Mouse (Mus musculus): ENCODE results near the gene Fam50a. TPM values are rescaled to one million over a fixed set of nuclear protein-coding genes. Genes with fewer than 3 reads are reported as not detected.
A peak's percentile ranks its signal among the peaks of the same experiment; 100 is the strongest.
"Not testable (repeated sequence)": the region's sequence is repeated elsewhere in the genome, so short reads cannot be mapped to it uniquely, and the experiment has no call there.

The Fam50a gene
- polyA plus RNA-seq, 1 experiment from 2014 or later, result 56.4 TPM

GRCm38 (mm10) chrX:74357069-74357468, 44.2 kb downstream of the Fam50a start:
- not testable (repeated sequence) for H3K9ac ChIP-seq (replicated peaks; ENCODE audit: low read length); H3K27ac ChIP-seq (replicated peaks; ENCODE audit: low read depth, low read length); H3K4me2 ChIP-seq (ENCODE audit: low read depth, low read length); H3K4me3 ChIP-seq (ENCODE audit: low read depth, low read length); H3K4me1 ChIP-seq (ENCODE audit: control insufficient read depth, insufficient read depth, low read length); H3K36me3 ChIP-seq (replicated peaks; ENCODE audit: control insufficient read depth, insufficient read depth, low read depth, low read length); H3K27me3 ChIP-seq (ENCODE audit: control insufficient read depth, insufficient read depth, low read length); DNase-seq (ENCODE audit: low spot score); ATAC-seq (replicated peaks; ENCODE audit: insufficient number of reproducible peaks, low FRiP score, low TSS enrichment, low read depth); H3K9me3 ChIP-seq (replicated peaks; ENCODE audit: control insufficient read depth, low read length)
- WGBS, result 80% methylated on average over 1 of the region's 3 CpGs

DNA sequence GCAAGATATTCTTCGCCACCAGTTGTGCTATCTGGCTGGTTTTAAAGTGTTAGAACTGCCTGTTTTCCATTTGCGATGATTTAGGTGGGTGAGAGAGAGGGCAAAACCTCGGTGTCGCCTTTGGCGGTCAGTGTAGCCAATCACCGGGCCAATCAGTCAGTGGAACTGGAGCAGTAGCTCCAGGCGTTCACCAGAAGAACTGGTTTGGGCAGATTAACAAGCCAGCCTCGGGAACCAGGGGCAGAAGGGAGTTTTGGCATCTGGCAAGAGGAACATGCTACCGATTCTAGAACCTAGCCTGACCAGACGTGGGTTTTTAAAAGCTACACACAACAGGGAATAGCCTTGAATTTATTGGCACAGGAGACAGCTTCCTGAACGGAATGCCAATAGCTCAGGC, 46.3 kb downstream of the Fam50a start:
- H3K9ac ChIP-seq (replicated peaks; ENCODE audit: low read length), result no peak overlapping the region
- no peak overlapping the region for H3K27ac ChIP-seq (replicated peaks; ENCODE audit: low read depth, low read length)
- H3K36me3 ChIP-seq (replicated peaks; ENCODE audit: control insufficient read depth, insufficient read depth, low read depth, low read length), result no peaks in the 10 kb centered on the region
- H3K9me3 ChIP-seq (replicated peaks; ENCODE audit: control insufficient read depth, low read length), result no peaks in the 10 kb centered on the region
- DNase-seq (ENCODE audit: low spot score) (peak; percentile 3), ATAC-seq (replicated peaks; ENCODE audit: insufficient number of reproducible peaks, low FRiP score, low TSS enrichment, low read depth) (no peak)
- H3K4me2 ChIP-seq (ENCODE audit: low read depth, low read length), result no peak overlapping the region
- H3K4me1 ChIP-seq (ENCODE audit: control insufficient read depth, insufficient read depth, low read length), result no peaks in the 10 kb centered on the region
- H3K4me3 ChIP-seq (ENCODE audit: low read depth, low read length), result no peak overlapping the region
- WGBS, result 40% methylated on average over 11 of the region's 11 CpGs
- H3K27me3 ChIP-seq (ENCODE audit: control insufficient read depth, insufficient read depth, low read length), result no peaks in the 10 kb centered on the region

GRCm38 (mm10) chrX:74367512-74367911, 54.7 kb downstream of the Fam50a start:
- Histone ChIP-seq H3K4me3 (ENCODE audit: low read depth, low read length) (peak overlapping the region; percentile 52), H3K27me3 (ENCODE audit: control insufficient read depth, insufficient read depth, low read length) (no peaks in the 10 kb centered on the region), H3K36me3 (replicated peaks; ENCODE audit: control insufficient read depth, insufficient read depth, low read depth, low read length) (no peaks in the 10 kb centered on the region), H3K9me3 (replicated peaks; ENCODE audit: control insufficient read depth, low read length) (no peaks in the 10 kb centered on the region), H3K27ac (replicated peaks; ENCODE audit: low read depth, low read length) (no peak overlapping the region), H3K4me2 (ENCODE audit: low read depth, low read length) (peak overlapping the region; percentile 54), H3K4me1 (ENCODE audit: control insufficient read depth, insufficient read depth, low read length) (no peaks in the 10 kb centered on the region), H3K9ac (replicated peaks; ENCODE audit: low read length) (peak overlapping the region; percentile 76)
- 67% methylated on average over 10 of the region's 10 CpGs for WGBS
- DNase-seq (ENCODE audit: low spot score) (no peak), ATAC-seq (replicated peaks; ENCODE audit: insufficient number of reproducible peaks, low FRiP score, low TSS enrichment, low read depth) (no peak)

GRCm38 (mm10) chrX:74368209-74368909, 55.5 kb downstream of the Fam50a start:
- H3K9ac ChIP-seq (replicated peaks; ENCODE audit: low read length), result peak overlapping the region; percentile 76
- DNase-seq (ENCODE audit: low spot score) (peak; percentile 67), ATAC-seq (replicated peaks; ENCODE audit: insufficient number of reproducible peaks, low FRiP score, low TSS enrichment, low read depth) (peak; percentile 68)
- no peaks in the 10 kb centered on the region for H3K4me1 ChIP-seq (ENCODE audit: control insufficient read depth, insufficient read depth, low read length)
- peak overlapping the region; percentile 52 for H3K4me3 ChIP-seq (ENCODE audit: low read depth, low read length)
- no peaks in the 10 kb centered on the region for H3K36me3 ChIP-seq (replicated peaks; ENCODE audit: control insufficient read depth, insufficient read depth, low read depth, low read length)
- no peaks in the 10 kb centered on the region for H3K9me3 ChIP-seq (replicated peaks; ENCODE audit: control insufficient read depth, low read length)
- WGBS, result 12% methylated on average over 43 of the region's 49 CpGs
- 0 out of 2 replicates have a peak overlapping the region, but pooled peaks have one; percentile 20 for H3K27ac ChIP-seq (replicated peaks; ENCODE audit: low read depth, low read length)
- no peaks in the 10 kb centered on the region for H3K27me3 ChIP-seq (ENCODE audit: control insufficient read depth, insufficient read depth, low read length)
- peak overlapping the region; percentile 54 for H3K4me2 ChIP-seq (ENCODE audit: low read depth, low read length)

Small RNA genes lying within 50 kb of the gene (microRNA-seq; reads per million reads assigned to microRNA genes)
- gene Mir7091 (ENCODE audit: borderline number of aligned reads) (not detected), gene Mir7092 (ENCODE audit: borderline number of aligned reads) (not detected)

Other genes with a start within 250 kb of the Fam50a start
- gene Opn1mw, start 185.6 kb upstream of the Fam50a start, polyA plus RNA-seq (2014; fragmentation: Nextera tagmentation; extraction: Ambion mirVana), result not detected in 2 replicates
- gene Mecp2, start 177.7 kb upstream of the Fam50a start, polyA plus RNA-seq (2014; fragmentation: Nextera tagmentation; extraction: Ambion mirVana), result 12.4 and 13.1 TPM in 2 replicates
- gene Tex28, start 145.2 kb upstream of the Fam50a start, polyA plus RNA-seq (2014; fragmentation: Nextera tagmentation; extraction: Ambion mirVana), result not detected in 2 replicates
- not detected in 2 replicates for gene Tktl1, start 135.8 kb upstream of the Fam50a start, polyA plus RNA-seq (2014; fragmentation: Nextera tagmentation; extraction: Ambion mirVana)
- 267 and 289 TPM in 2 replicates for gene Flna, start 63.2 kb upstream of the Fam50a start, polyA plus RNA-seq (2014; fragmentation: Nextera tagmentation; extraction: Ambion mirVana)
- gene Emd, start 58.3 kb upstream of the Fam50a start, polyA plus RNA-seq (2014; fragmentation: Nextera tagmentation; extraction: Ambion mirVana), result 29.3 and 31.8 TPM in 2 replicates
- 846 and 890 TPM in 2 replicates for gene Rpl10, start 42.2 kb upstream of the Fam50a start, polyA plus RNA-seq (2014; fragmentation: Nextera tagmentation; extraction: Ambion mirVana)
- gene Taz, start 31.1 kb upstream of the Fam50a start, polyA plus RNA-seq (2014; fragmentation: Nextera tagmentation; extraction: Ambion mirVana), result 62.0 and 65.2 TPM in 2 replicates
- 4.2 and 5.2 TPM in 2 replicates for gene Dnase1l1, start 30.7 kb upstream of the Fam50a start, polyA plus RNA-seq (2014; fragmentation: Nextera tagmentation; extraction: Ambion mirVana)
- 93.0 and 107 TPM in 2 replicates for gene Atp6ap1, start 15.9 kb upstream of the Fam50a start, polyA plus RNA-seq (2014; fragmentation: Nextera tagmentation; extraction: Ambion mirVana)
- gene Gdi1, start 8.0 kb upstream of the Fam50a start, polyA plus RNA-seq (2014; fragmentation: Nextera tagmentation; extraction: Ambion mirVana), result 231 and 262 TPM in 2 replicates
- 11.2 and 11.3 TPM in 2 replicates for gene Plxna3, start 16.0 kb downstream of the Fam50a start, polyA plus RNA-seq (2014; fragmentation: Nextera tagmentation; extraction: Ambion mirVana)
- gene Lage3, start 40.6 kb downstream of the Fam50a start, polyA plus RNA-seq (2014; fragmentation: Nextera tagmentation; extraction: Ambion mirVana), result 128 and 130 TPM in 2 replicates
- gene Ubl4a, start 60.2 kb downstream of the Fam50a start, polyA plus RNA-seq (2014; fragmentation: Nextera tagmentation; extraction: Ambion mirVana), result 63.2 and 65.7 TPM in 2 replicates
- gene Slc10a3, start 60.3 kb downstream of the Fam50a start, polyA plus RNA-seq (2014; fragmentation: Nextera tagmentation; extraction: Ambion mirVana), result 11.4 and 13.6 TPM in 2 replicates
- gene Fam3a, start 80.2 kb downstream of the Fam50a start, polyA plus RNA-seq (2014; fragmentation: Nextera tagmentation; extraction: Ambion mirVana), result 26.7 and 27.6 TPM in 2 replicates
- gene Ikbkg, start 80.3 kb downstream of the Fam50a start, polyA plus RNA-seq (2014; fragmentation: Nextera tagmentation; extraction: Ambion mirVana), result 22.0 and 22.2 TPM in 2 replicates
- 54.2 and 59.2 TPM in 2 replicates for gene G6pdx, start 116.2 kb downstream of the Fam50a start, polyA plus RNA-seq (2014; fragmentation: Nextera tagmentation; extraction: Ambion mirVana)
- not detected in 2 replicates for gene Gm6880, start 168.4 kb downstream of the Fam50a start, polyA plus RNA-seq (2014; fragmentation: Nextera tagmentation; extraction: Ambion mirVana)